Mouse (Mus musculus) MEL (cell line): ENCODE measurements around the gene Rxrb. TPM values are rescaled to one million over a fixed set of nuclear protein-coding genes. Genes with fewer than 3 reads are reported as not detected.

Experiments
- DNase-seq: peaks from one replicate; pipeline ENCODE4 v3.0.0; 2011; ENCODE audit warnings: low read depth, low spot score
- H3K27ac ChIP-seq: 2 replicates; pipeline ENCODE4 v1.5.1; 2012; ENCODE audit warnings: low read depth, mild to moderate bottlenecking, control low read depth, low read length, moderate library complexity; ENCODE audit not compliant: control insufficient read depth
- H3K27me3 ChIP-seq, 2 experiments: fragments of 150-350 bp in 1 of 2; sonication (generic) in 1 of 2; 2 replicates each; pipeline ENCODE4 v1.6.1; 2012; ENCODE audit warnings: low read length in 2 of 2, mild to moderate bottlenecking in 2 of 2, improper control_type of control experiment in 1 of 2, moderate library complexity in 1 of 2; ENCODE audit not compliant: insufficient read depth in 2 of 2, control insufficient read depth in 1 of 2
- H3K36me3 ChIP-seq, 2 experiments: 2 replicates each; pipeline ENCODE4 v1.6.1; 2012 to 2014; ENCODE audit warnings: low read length in 2 of 2, improper control_type of control experiment in 1 of 2, inconsistent platforms in 1 of 2, mild to moderate bottlenecking in 1 of 2; ENCODE audit not compliant: insufficient read depth in 2 of 2, control insufficient read depth in 1 of 2
- H3K4me1 ChIP-seq, 2 experiments: fragments of 150-350 bp in 1 of 2; sonication (generic) in 1 of 2; 2 replicates each; pipeline ENCODE4 v1.6.1; 2012; ENCODE audit warnings: low read length in 2 of 2, improper control_type of control experiment in 1 of 2, mild to moderate bottlenecking in 1 of 2; ENCODE audit not compliant: insufficient read depth in 2 of 2, control insufficient read depth in 1 of 2
- H3K4me3 ChIP-seq, 2 experiments: fragments of 150-350 bp in 1 of 2; sonication (generic) in 1 of 2; 2 replicates each; pipeline ENCODE4 v1.5.1; 2012; ENCODE audit warnings: low read depth in 2 of 2, low read length in 2 of 2, mild to moderate bottlenecking in 2 of 2, moderate library complexity in 2 of 2, control low read depth in 1 of 2, improper control_type of control experiment in 1 of 2; ENCODE audit not compliant: control insufficient read depth in 1 of 2, insufficient read depth in 1 of 2
- H3K79me2 ChIP-seq: 2 replicates; pipeline ENCODE4 v1.6.1; 2012; ENCODE audit warnings: mild to moderate bottlenecking, low read length, moderate library complexity; ENCODE audit not compliant: control insufficient read depth, poor library complexity, insufficient read depth
- H3K9ac ChIP-seq: 2 replicates; pipeline ENCODE4 v1.6.1; 2012; ENCODE audit warnings: low read depth, mild to moderate bottlenecking, control low read depth, low read length, moderate library complexity; ENCODE audit not compliant: control insufficient read depth, poor library complexity, severe bottlenecking
- H3K9me3 ChIP-seq: fragments of 150-350 bp; sonication (generic); replicated peaks from 2 replicates; pipeline ENCODE4 v1.6.1; 2012; ENCODE audit warnings: mild to moderate bottlenecking, low read length, improper control_type of control experiment, moderate library complexity; ENCODE audit not compliant: insufficient read depth
- BHLHE40 ChIP-seq: IDR thresholded peaks from 2 replicates; pipeline ENCODE4 v1.6.1; 2012; ENCODE audit warnings: low read depth, mild to moderate bottlenecking, inconsistent platforms, low read length, improper control_type of control experiment, borderline replicate concordance
- CTCF ChIP-seq, 3 experiments: IDR thresholded peaks in 2 of 3; conservative IDR thresholded peaks in 1 of 3; 2 replicates each; pipeline ENCODE4 v1.5.1; 2011 to 2012; ENCODE audit warnings: low read length in 3 of 3, low read depth in 2 of 3, mild to moderate bottlenecking in 2 of 3, improper control_type of control experiment in 1 of 3, inconsistent platforms in 1 of 3, mixed read lengths in 1 of 3, moderate library complexity in 1 of 3; ENCODE audit not compliant: control insufficient read depth in 1 of 3, insufficient read depth in 1 of 3, poor library complexity in 1 of 3, severe bottlenecking in 1 of 3
- E2F4 ChIP-seq: IDR thresholded peaks from 2 replicates; pipeline ENCODE4 v1.6.1; 2011; ENCODE audit warnings: low read depth, low read length, improper control_type of control experiment, borderline replicate concordance
- ETS1 ChIP-seq: IDR thresholded peaks from 2 replicates; pipeline ENCODE4 v1.6.1; 2012; ENCODE audit warnings: low read depth, mild to moderate bottlenecking, inconsistent platforms, low read length, improper control_type of control experiment, moderate library complexity
- GATA1 ChIP-seq: IDR thresholded peaks from 2 replicates; pipeline ENCODE4 v1.6.1; 2011; ENCODE audit warnings: low read depth, low read length, improper control_type of control experiment
- HCFC1 ChIP-seq: IDR thresholded peaks from 2 replicates; pipeline ENCODE4 v1.6.1; 2012; ENCODE audit warnings: low read depth, mild to moderate bottlenecking, inconsistent platforms, low read length, improper control_type of control experiment, moderate library complexity
- JUND ChIP-seq: IDR thresholded peaks from 2 replicates; pipeline ENCODE4 v1.6.1; 2011; ENCODE audit warnings: low read depth, mild to moderate bottlenecking, improper control_type of control experiment, low read length
- MAZ ChIP-seq: IDR thresholded peaks from 2 replicates; pipeline ENCODE4 v1.6.1; 2012; ENCODE audit warnings: low read depth, mild to moderate bottlenecking, inconsistent platforms, low read length, improper control_type of control experiment
- MEF2A ChIP-seq: IDR thresholded peaks from 2 replicates; pipeline ENCODE4 v1.6.1; 2014; ENCODE audit warnings: low read depth, mild to moderate bottlenecking, inconsistent platforms, low read length, improper control_type of control experiment; ENCODE audit not compliant: poor library complexity, insufficient replicate concordance, severe bottlenecking; ENCODE audit errors: extremely low read depth
- POLR2AphosphoS2 ChIP-seq: IDR thresholded peaks from 2 replicates; pipeline ENCODE4 v1.6.1; 2011; ENCODE audit warnings: low read length, improper control_type of control experiment
- POLR2AphosphoS5 ChIP-seq: IDR thresholded peaks from 2 replicates; pipeline ENCODE4 v1.6.1; 2012; ENCODE audit warnings: low read depth, borderline replicate concordance, mild to moderate bottlenecking, inconsistent platforms, low read length, moderate library complexity, mixed read lengths
- SMC3 ChIP-seq: IDR thresholded peaks from 2 replicates; pipeline ENCODE4 v1.6.1; 2011; ENCODE audit warnings: low read depth, low read length, improper control_type of control experiment
- TCF12 ChIP-seq: IDR thresholded peaks from 2 replicates; pipeline ENCODE4 v1.6.1; 2014; ENCODE audit warnings: low read depth, mild to moderate bottlenecking, inconsistent platforms, low read length, improper control_type of control experiment, moderate library complexity
- UBTF ChIP-seq: IDR thresholded peaks from 2 replicates; pipeline ENCODE4 v1.6.1; 2012; ENCODE audit warnings: low read depth, mild to moderate bottlenecking, inconsistent platforms, low read length, improper control_type of control experiment, moderate library complexity, borderline replicate concordance; ENCODE audit not compliant: insufficient read depth
- USF1 ChIP-seq: IDR thresholded peaks from 2 replicates; pipeline ENCODE4 v1.6.1; 2014; ENCODE audit warnings: low read depth, mild to moderate bottlenecking, inconsistent platforms, low read length, improper control_type of control experiment, moderate library complexity
- ZKSCAN1 ChIP-seq: IDR thresholded peaks from 2 replicates; pipeline ENCODE4 v1.6.1; 2012; ENCODE audit warnings: low read depth, mild to moderate bottlenecking, inconsistent platforms, low read length, improper control_type of control experiment, moderate library complexity
- ZNF384 ChIP-seq: IDR thresholded peaks from 2 replicates; pipeline ENCODE4 v1.6.1; 2012; ENCODE audit warnings: low read depth, mild to moderate bottlenecking, inconsistent platforms, low read length, improper control_type of control experiment
- polyA plus RNA-seq, 2 experiments: library from polyadenylated mRNA; stranded (reverse) in 1 of 2; unstranded in 1 of 2; fragments of >175 nt in 1 of 2; fragments of >200 nt in 1 of 2; gene quantifications; 2 replicates each; pipeline versions ENCODE4 v1.2.1 to v1.2.4; 2012; ENCODE audit warnings: low replicate concordance in 2 of 2, low read depth in 1 of 2; ENCODE audit not compliant: insufficient read length in 2 of 2, insufficient read depth in 1 of 2, missing spikeins in 1 of 2
- total RNA-seq: library from RNA; depleted of rRNA; stranded (reverse); fragments of 300-350 nt; gene quantifications from 2 replicates; pipeline ENCODE4 v1.2.3, GENCODE M21; 2012

Rxrb gene
- total and polyA plus RNA-seq, 3 experiments, result 37.6 to 63.4 TPM; not detected in 1

DNA sequence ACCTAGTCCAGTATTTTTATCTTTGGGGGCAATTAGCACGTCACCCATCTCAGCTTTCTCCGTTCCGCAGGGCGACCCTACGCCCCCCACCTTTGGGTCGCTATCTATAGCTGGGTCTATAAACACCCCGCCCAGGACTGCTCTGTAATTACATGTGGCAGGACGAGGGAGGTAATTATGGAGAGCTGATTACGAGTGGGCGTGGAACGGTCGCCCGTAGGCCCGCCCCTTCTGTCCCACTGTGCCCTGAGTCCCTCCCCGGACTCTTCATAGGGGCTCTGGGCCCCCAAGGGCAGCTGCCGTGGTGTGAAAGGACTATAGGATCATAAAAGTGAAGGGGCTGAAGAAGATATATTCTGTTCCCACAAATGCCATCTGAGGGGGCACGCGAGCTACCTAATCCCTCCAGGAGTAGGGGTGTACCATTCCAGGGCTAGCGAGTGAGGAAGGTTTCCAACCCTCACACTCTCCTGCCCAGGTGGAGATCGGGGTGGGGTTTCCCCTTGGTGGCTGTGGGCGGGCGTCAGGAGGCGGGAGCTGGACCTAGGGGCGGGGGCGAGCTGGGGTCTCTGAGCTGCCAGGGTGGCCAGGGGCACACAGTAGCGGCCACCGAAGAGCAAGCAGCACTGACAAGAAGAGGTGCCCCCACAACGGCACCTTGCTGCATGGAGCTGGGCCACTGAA lies 7.4 kb downstream of the Rxrb start, which contains the start of gene Col11a2:
Gene Col11a2 (plus strand): TSS at position 560 of the 684 bp plus-strand sequence.
- Histone ChIP-seq H3K27ac (no peak within 1 kb of the TSS), H3K79me2 (peaks cover under 1% of the 10 kb centered on the region; the same call in 1 of the 2 replicates), H3K27me3 (no peaks in the 10 kb centered on the region), H3K9ac (no peak within 1 kb of the TSS), H3K36me3 (peaks cover 0 to 2% of the 10 kb centered on the region in 2 experiments; a peak in 1 of 4 replicates), H3K4me1 (peaks cover 0 to under 1% of the 10 kb centered on the region in 2 experiments; a peak in 1 of 4 replicates), H3K9me3 (no peaks in the 10 kb centered on the region), H3K4me3 (no peak within 1 kb of the TSS)
- DNase-seq, result no peak
- no peak for TF ChIP-seq ZNF384
- no peak for TF ChIP-seq UBTF
- TF ChIP-seq SMC3, result no peak
- no peak for TF ChIP-seq TCF12
- 0 out of 2 replicates have a peak, but pooled peaks have one; percentile 28 for TF ChIP-seq POLR2AphosphoS2

GRCm38 (mm10) chr17:34039562-34040450 lies 8.2 kb downstream of the Rxrb start:
- H3K27me3 ChIP-seq, result no peaks in the 10 kb centered on the region
- H3K9ac ChIP-seq, result no peak overlapping the region
- H3K4me1 ChIP-seq, result no peaks in the 10 kb centered on the region
- TF ChIP-seq JUND (no peak), MAZ (no peak), USF1 (no peak), UBTF (no peak)
- no peak for DNase-seq
- no peak overlapping the region for H3K27ac ChIP-seq
- no peaks in the 10 kb centered on the region for H3K9me3 ChIP-seq
- H3K79me2 ChIP-seq, result no peaks in the 10 kb centered on the region
- no peaks in the 10 kb centered on the region; a peak in 1 of 4 replicates for H3K36me3 ChIP-seq
- H3K4me3 ChIP-seq, result no peak overlapping the region

DNA sequence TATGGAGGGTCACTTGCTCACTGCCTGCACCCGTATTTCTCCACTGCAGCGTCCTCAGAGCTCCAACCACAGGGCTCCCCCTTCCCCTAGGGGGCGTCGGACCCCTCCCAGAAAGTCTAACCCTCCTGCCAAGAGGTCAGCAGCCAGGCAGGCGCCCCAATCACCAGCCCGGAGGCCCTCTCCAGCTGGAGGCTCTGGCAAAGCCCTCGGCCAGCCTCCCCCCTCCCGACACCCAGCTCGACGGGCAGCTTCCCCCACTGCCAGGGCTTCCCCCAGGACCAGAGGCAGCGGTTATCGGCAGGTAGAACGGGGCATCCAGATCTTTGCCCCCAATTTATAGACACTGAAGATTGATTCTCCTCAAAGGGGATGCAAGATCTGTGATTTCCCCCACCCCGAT lies 14.3 kb downstream of the Rxrb start:
- no peaks in the 10 kb centered on the region for H3K79me2 ChIP-seq
- no peaks in the 10 kb centered on the region for H3K9me3 ChIP-seq
- H3K4me1 ChIP-seq, result peaks cover 0 to 7% of the 10 kb centered on the region in 2 experiments; a peak in 2 of 4 replicates
- H3K27me3 ChIP-seq, result no peaks in the 10 kb centered on the region
- H3K27ac ChIP-seq, result no peak overlapping the region
- H3K4me3 ChIP-seq, result no peak overlapping the region
- no peak overlapping the region for H3K9ac ChIP-seq
- H3K36me3 ChIP-seq, result no peaks in the 10 kb centered on the region; a peak in 1 of 4 replicates
- TF ChIP-seq POLR2AphosphoS5 (no peak), POLR2AphosphoS2 (no peak), MEF2A (no peak), E2F4 (no peak), CTCF (IDR thresholded peaks at IDR 0.05 in 2 of 3, conservative IDR thresholded peaks at IDR 0.05 in 1 of 3; ENCODE audit: control insufficient read depth in 1 of 3, insufficient read depth in 1 of 3, low read depth in 2 of 3, low read length in 3 of 3, poor library complexity in 1 of 3, severe bottlenecking in 1 of 3) (no peak), TCF12 (no peak), ZKSCAN1 (no peak), HCFC1 (no peak), BHLHE40 (no peak), ZNF384 (no peak), ETS1 (no peak), GATA1 (no peak)
- DNase-seq, result no peak
